Mouse (Mus musculus) forebrain, embryonic 14.5 days (tissue): ENCODE results near the gene 2700081O15Rik. TPM values are rescaled to one million over a fixed set of nuclear protein-coding genes. Genes with fewer than 3 reads are reported as not detected.
A peak's percentile ranks its signal among the peaks of the same experiment; 100 is the strongest.

Experiments
- ATAC-seq: fragments of 200-750 bp; cut with Nextera tagmentation; 2 replicates; pipeline ENCODE4 v1.8.0; 2017; ENCODE audit warnings: mild to moderate bottlenecking, moderate library complexity
- DNase-seq: peaks from one replicate; pipeline ENCODE4 v3.0.0-alpha.2; 2015; ENCODE audit warnings: low spot score
- H3K27ac ChIP-seq: fragments of 300-500 bp; sonication (generic); 2 replicates; pipeline ENCODE4 v1.5.1; 2014; ENCODE audit warnings: low read depth, mild to moderate bottlenecking, control low read depth, low read length, moderate library complexity
- H3K27me3 ChIP-seq: fragments of 300-500 bp; sonication (generic); replicated peaks from 2 replicates; pipeline ENCODE4 v1.6.1; 2014; ENCODE audit warnings: low read length, control low read depth, mixed read lengths; ENCODE audit not compliant: control insufficient read depth, insufficient read depth
- H3K36me3 ChIP-seq: fragments of 300-500 bp; sonication (generic); 2 replicates; pipeline ENCODE4 v1.6.1; 2014; ENCODE audit warnings: low read length, control low read depth; ENCODE audit not compliant: control insufficient read depth, insufficient read depth
- H3K4me1 ChIP-seq: fragments of 300-500 bp; sonication (generic); 2 replicates; pipeline ENCODE4 v1.6.1; 2014; ENCODE audit warnings: antibody characterized with exemption, low read length, control low read depth; ENCODE audit not compliant: control insufficient read depth, insufficient read depth
- H3K4me2 ChIP-seq: fragments of 300-500 bp; sonication (generic); 2 replicates; pipeline ENCODE4 v1.6.1; 2014; ENCODE audit warnings: mild to moderate bottlenecking, control low read depth, low read length
- H3K4me3 ChIP-seq: fragments of 300-500 bp; sonication (generic); 2 replicates; pipeline ENCODE4 v1.5.1; 2014; ENCODE audit warnings: low read depth, low read length, control low read depth
- H3K9ac ChIP-seq: fragments of 300-500 bp; sonication (generic); 2 replicates; pipeline ENCODE4 v1.6.1; 2014; ENCODE audit warnings: mild to moderate bottlenecking, low read length, control low read depth, moderate library complexity
- H3K9me3 ChIP-seq: fragments of 300-500 bp; sonication (generic); replicated peaks from 2 replicates; pipeline ENCODE4 v1.6.1; 2016; ENCODE audit warnings: low read length, control low read depth, mixed read lengths; ENCODE audit not compliant: control insufficient read depth
- WGBS: fragments of 180-500 bp; shearing (Covaris S2); extraction: QIAGEN DNeasy Blood & Tissue Kit; methylation state at CpG from one replicate; pipeline ENCODE4 v1.1.7; 2014; 5-methylcytosine and 5-hydroxymethylcytosine counted together
- polyA plus RNA-seq: library from polyadenylated mRNA; unstranded; fragments of >200 nt; fragmentation: Nextera tagmentation; extraction: Ambion mirVana; gene quantifications from 2 replicates; pipeline ENCODE4 v1.2.1, GENCODE M21; 2014

2700081O15Rik gene
- polyA plus RNA-seq, 1 experiment from 2014 or later: 24.7 TPM

DNA sequence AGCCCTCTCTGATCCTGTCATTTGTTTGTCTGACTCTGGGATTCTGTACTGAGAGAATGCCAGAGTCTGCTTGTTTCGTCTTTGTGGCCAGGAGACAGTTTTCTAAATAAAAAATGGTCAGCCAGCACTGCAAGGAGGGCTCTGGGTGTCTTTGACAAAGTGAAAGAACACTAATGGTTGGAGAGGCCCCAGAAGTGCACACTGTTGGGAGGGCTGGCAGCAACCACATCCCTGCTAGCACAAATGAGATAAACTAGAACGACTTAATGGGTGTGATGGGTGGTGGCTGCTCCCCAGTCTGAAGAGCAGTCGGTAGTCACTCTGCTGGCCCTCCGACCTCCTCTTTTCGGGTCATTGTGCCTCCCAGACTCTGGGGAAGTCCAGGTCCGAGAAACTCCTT is 1.7 kb downstream of the 2700081O15Rik start:
- ATAC-seq: no peak
- DNase-seq: no peak
- Histone ChIP-seq H3K27ac (peak overlapping the region; percentile 99), H3K9ac (peak overlapping the region; percentile 99), H3K4me1 (peaks cover 59% of the 10 kb centered on the region), H3K9me3 (no peaks in the 10 kb centered on the region), H3K36me3 (peaks cover 41% of the 10 kb centered on the region), H3K27me3 (no peaks in the 10 kb centered on the region), H3K4me2 (peak overlapping the region; percentile 93), H3K4me3 (peak overlapping the region; percentile 83)
- 32% methylated on average over 6 of the region's 6 CpGs for WGBS

DNA sequence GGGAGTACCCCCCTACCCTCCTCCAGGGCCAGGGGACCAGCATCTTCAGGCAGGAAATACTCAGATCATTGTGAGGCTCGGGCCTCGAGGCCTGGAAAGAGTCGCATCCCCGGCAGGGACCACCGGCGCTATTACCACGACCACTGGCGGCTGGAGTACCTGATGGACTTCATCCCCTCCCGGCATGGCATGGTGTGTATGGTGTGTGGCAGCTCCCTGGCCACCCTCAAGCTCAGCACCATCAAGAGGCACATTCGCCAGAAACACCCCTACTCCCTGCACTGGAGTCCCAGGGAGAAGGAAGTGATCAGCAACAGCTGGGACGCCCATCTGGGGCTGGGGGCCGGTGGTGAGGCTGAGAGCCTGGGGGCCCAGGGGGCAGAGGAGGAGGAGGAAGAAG is 2.7 kb downstream of the 2700081O15Rik start:
- Histone ChIP-seq H3K4me3 (peak overlapping the region; percentile 83), H3K4me1 (peaks cover 61% of the 10 kb centered on the region), H3K36me3 (peaks cover 51% of the 10 kb centered on the region), H3K9me3 (no peaks in the 10 kb centered on the region), H3K4me2 (peak overlapping the region; percentile 93), H3K27ac (peak overlapping the region; percentile 99), H3K27me3 (no peaks in the 10 kb centered on the region), H3K9ac (peak overlapping the region; percentile 99)
- DNase-seq (no peak), ATAC-seq (no peak)
- 51% methylated on average over 12 of the region's 12 CpGs for WGBS

DNA sequence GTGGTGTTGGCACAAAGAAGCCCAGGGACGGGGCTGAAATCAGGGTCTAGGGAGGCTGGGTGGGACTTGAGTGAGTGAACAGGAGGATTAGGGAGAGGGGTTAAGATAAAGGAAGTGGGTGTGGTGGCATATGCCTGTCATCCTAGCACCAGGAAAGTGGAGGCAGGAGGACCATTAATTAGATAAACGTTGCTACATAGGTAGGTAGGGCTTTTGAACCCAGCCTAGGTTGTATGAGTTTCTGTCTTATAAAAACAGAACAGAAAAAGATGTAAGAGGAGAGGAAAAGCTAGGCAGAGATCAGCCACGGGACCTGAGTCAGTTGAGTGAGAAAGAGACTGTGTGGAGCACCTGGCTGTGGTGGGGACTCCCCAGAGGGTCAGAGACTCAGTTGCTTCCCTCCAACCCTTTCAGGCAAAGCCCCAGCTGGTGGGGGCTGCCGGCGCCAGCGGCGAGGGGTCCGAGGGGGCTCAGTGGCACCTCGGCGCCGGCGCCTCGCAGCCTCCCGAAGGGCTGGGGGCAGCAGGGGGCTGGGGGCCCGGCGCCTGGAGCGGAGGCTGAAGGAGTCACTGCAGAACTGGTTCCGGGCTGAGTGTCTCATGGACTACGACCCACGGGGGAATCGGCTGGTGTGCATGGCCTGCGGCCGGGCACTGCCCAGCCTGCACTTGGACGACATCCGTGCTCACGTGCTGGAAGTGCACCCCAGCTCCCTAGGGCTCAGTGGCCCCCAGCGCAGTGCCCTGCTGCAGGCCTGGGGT is 3.6 kb downstream of the 2700081O15Rik start:
- H3K4me3 ChIP-seq: peak overlapping the region; percentile 32
- peaks cover 60% of the 10 kb centered on the region for H3K4me1 ChIP-seq
- no peaks in the 10 kb centered on the region for H3K27me3 ChIP-seq
- H3K36me3 ChIP-seq: peaks cover 59% of the 10 kb centered on the region
- H3K4me2 ChIP-seq: peak overlapping the region; percentile 60
- DNase-seq: no peak
- peak overlapping the region; percentile 93 for H3K27ac ChIP-seq
- H3K9me3 ChIP-seq: no peaks in the 10 kb centered on the region
- WGBS: 43% methylated on average over 27 of the region's 27 CpGs
- no peak for ATAC-seq
- H3K9ac ChIP-seq: peak overlapping the region; percentile 79

DNA sequence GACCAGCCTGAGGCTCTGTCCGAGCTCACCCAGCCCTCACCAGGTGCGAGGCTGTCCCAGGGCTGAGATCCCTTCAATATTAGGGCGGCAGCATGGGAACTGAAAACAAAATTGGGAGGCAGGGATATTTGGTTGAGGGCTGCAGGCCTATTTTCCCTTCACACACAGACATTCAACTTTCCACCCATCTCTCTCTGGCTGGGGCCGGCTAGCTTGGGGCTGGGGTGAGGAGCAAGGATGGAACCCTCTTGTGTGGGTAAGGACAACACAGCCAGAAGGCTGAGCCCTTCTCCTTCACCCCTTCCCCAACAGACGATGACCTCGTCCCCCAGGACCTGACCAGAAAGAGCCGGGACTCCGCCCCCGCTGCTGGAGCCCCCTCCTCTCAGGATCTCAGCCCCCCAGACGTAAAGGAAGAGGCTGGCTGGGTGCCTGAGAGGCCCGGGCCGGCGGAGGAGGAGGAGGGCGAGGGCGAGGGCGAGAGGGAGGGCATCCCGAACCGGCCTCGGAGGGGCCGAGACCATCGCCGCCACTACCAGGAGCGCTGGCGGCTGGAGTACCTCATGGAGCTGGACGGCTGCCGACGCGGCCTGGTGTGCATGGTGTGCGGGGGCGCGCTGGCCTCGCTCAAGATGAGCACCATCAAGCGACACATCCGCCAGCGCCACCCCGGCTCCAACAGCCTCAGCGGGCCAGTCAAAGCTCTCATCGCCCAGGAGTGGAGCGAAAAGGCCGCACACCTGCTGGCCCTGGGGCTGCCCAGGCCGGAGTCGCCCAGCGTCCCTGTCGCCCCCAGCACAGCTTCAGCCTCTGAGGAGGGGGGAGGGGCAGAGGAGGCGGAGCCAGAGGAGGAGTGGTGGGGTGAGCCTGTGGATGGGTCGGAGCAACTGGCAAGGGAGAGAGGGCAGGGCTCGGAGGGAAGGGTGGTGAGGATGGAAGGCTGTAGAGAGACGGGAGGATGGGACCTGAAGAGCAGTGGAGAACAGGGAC is 4.5 kb downstream of the 2700081O15Rik start:
- peak overlapping the region; percentile 32 for H3K4me3 ChIP-seq
- peaks cover 68% of the 10 kb centered on the region for H3K36me3 ChIP-seq
- no peaks in the 10 kb centered on the region for H3K27me3 ChIP-seq
- no peaks in the 10 kb centered on the region for H3K9me3 ChIP-seq
- H3K27ac ChIP-seq: peak overlapping the region; percentile 93
- WGBS: 3% methylated on average over 47 of the region's 48 CpGs
- H3K4me1 ChIP-seq: peaks cover 53% of the 10 kb centered on the region
- peak; percentile 30 for ATAC-seq
- peak overlapping the region; percentile 60 for H3K4me2 ChIP-seq
- DNase-seq: peak; percentile 80
- H3K9ac ChIP-seq: peak overlapping the region; percentile 79

DNA sequence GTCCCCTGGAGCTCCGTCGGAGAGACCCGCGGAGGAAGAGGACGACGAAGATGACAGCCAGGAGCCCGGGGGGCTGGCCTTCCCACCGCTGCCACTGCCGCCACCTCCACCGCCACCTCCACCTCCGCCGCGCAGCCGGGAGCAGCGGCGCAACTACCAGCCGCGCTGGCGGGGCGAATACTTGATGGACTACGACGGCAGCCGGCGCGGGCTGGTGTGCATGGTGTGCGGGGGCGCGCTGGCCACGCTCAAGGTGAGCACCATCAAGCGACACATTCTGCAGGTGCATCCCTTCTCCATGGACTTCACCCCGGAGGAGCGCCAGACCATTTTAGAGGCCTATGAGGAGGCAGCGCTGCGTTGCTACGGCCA is 5.2 kb downstream of the 2700081O15Rik start:
- ATAC-seq: no peak
- Histone ChIP-seq H3K9ac (peak overlapping the region; percentile 79), H3K27me3 (no peaks in the 10 kb centered on the region), H3K4me1 (peaks cover 53% of the 10 kb centered on the region), H3K4me2 (peak overlapping the region; percentile 60), H3K36me3 (peaks cover 75% of the 10 kb centered on the region), H3K27ac (peak overlapping the region; percentile 93), H3K4me3 (peak overlapping the region; percentile 32), H3K9me3 (no peaks in the 10 kb centered on the region)
- DNase-seq: no peak
- 5% methylated on average over 35 of the region's 35 CpGs for WGBS

DNA sequence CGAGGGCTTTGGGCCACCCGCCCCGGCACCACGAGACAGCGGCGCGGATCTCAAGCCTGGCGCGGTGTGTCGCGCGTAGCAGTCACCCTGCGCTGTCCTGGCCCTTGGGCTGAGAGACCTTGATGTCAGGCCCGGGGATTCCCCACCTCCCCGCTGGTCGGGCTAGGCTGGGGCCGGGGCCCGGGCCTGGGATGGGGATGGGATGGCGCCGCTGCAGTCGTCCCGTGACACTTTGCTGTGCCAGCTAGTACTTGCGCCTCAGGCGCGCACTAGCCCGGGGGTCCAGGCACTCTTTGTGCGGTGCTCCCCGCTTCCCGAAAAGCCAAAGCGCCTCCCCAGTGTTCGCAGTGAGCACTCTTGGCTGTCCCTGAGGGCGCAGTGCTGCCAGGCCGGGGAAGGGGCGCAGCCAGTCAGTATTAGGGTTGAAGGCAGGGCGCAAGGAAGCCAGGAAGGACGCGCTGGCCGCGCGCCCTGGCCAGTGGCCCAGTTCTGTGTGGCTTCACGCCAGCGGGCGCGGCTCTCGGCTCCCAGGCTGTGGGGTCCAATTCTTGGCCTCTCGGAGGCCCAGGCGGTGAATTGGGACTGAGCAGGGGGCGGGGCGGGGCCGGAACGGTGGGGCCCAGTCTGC is 5.7 kb downstream of the 2700081O15Rik start:
- DNase-seq (peak; percentile 87), ATAC-seq (peak; percentile 69)
- Histone ChIP-seq H3K36me3 (peaks cover 80% of the 10 kb centered on the region), H3K27ac (peak overlapping the region; percentile 93), H3K4me3 (peak overlapping the region; percentile 32), H3K27me3 (no peaks in the 10 kb centered on the region), H3K9me3 (no peaks in the 10 kb centered on the region), H3K4me1 (peaks cover 53% of the 10 kb centered on the region), H3K4me2 (peak overlapping the region; percentile 60), H3K9ac (peak overlapping the region; percentile 79)
- WGBS: 2% methylated on average over 49 of the region's 51 CpGs

DNA sequence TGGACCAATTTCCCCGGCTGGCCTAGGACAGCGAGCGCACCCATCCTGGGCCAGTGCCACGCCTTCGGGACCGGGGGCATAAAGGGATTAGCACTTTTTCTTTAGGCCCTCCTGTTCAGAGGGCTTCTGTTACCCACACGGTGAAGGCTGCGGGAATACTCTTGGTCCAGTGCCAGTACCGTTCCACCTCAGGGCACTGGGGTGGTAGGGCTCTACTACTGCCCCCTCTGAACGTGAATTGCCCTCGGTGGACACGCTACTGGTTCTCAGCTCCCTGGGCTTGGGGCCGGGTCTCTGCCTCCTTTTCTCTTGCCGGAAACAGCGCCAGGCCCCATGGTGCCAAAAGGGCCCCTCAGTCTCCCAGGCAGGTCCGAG is 6.2 kb downstream of the 2700081O15Rik start:
- peak overlapping the region; percentile 60 for H3K4me2 ChIP-seq
- no peak for ATAC-seq
- H3K27ac ChIP-seq: peak overlapping the region; percentile 93
- WGBS: 12% methylated on average over 16 of the region's 16 CpGs
- no peak for DNase-seq
- peaks cover 53% of the 10 kb centered on the region for H3K4me1 ChIP-seq
- H3K9me3 ChIP-seq: no peaks in the 10 kb centered on the region
- peaks cover 85% of the 10 kb centered on the region for H3K36me3 ChIP-seq
- no peaks in the 10 kb centered on the region for H3K27me3 ChIP-seq
- H3K4me3 ChIP-seq: peak overlapping the region; percentile 32
- H3K9ac ChIP-seq: peak overlapping the region; percentile 79

DNA sequence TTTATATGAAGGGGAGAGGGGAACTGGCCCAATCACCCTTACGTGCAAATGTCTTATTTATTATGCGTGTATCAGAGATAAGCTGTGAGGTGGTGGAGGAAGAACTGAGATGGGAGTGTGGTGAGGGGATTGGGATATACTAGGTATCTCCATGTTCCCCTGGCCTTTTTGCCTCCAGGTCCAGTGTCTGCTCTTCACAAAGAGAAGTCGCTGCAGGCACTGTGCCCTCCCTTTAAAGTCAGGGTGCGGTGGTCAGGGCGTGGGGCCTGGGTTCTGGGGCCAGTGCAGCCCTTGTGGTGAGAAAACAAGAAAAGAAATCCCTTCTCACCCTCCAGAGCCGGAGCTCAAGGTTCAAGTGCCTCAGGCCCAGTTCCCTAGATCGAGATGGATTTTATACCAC is 6.7 kb downstream of the 2700081O15Rik start:
- H3K4me2 ChIP-seq: peak overlapping the region; percentile 60
- H3K27me3 ChIP-seq: no peaks in the 10 kb centered on the region
- WGBS: 53% methylated on average over 7 of the region's 7 CpGs
- DNase-seq: no peak
- no peaks in the 10 kb centered on the region for H3K9me3 ChIP-seq
- peaks cover 90% of the 10 kb centered on the region for H3K36me3 ChIP-seq
- no peak for ATAC-seq
- H3K27ac ChIP-seq: peak overlapping the region; percentile 93
- peaks cover 51% of the 10 kb centered on the region for H3K4me1 ChIP-seq
- H3K4me3 ChIP-seq: peak overlapping the region; percentile 32
- H3K9ac ChIP-seq: peak overlapping the region; percentile 79; the same call in 1 of the 2 replicates
